Mouse (Mus musculus): ENCODE data around the gene Cd79a. TPM values are rescaled to one million over a fixed set of nuclear protein-coding genes. Genes with fewer than 3 reads are reported as not detected.
A peak's percentile ranks its signal among the peaks of the same experiment; 100 is the strongest.

Gene Cd79a
- polyA plus RNA-seq, 1 experiment from 2014 or later = 0.38 TPM

DNA sequence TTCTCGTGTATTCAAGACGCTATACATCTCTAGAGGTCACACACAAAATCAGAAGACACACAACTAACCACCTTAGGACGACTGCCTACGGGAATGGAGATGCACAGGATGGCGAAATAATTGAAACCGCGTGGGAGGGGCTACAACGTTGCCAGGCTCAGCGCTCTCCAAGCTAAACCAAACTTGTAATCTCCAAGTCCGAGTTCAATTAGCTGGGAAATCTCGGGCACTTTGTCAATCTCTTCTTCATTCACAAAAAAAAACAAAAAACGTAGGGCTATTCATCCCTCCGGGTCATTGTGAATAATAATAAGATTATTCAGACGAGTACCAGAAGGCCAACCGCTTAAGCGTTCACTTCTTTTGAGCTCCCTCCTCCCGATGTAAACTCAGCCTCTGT lies 28.1 kb upstream of the Cd79a start:
- Histone ChIP-seq H3K4me3 (no peak overlapping the region), H3K9ac (no peak overlapping the region), H3K27me3 (peaks cover 17% of the 10 kb centered on the region), H3K36me3 (no peaks in the 10 kb centered on the region), H3K9me3 (no peaks in the 10 kb centered on the region), H3K4me1 (replicated peaks) (no peaks in the 10 kb centered on the region), H3K27ac (no peak overlapping the region), H3K4me2 (no peak overlapping the region)
- 51% methylated on average over 17 of the region's 17 CpGs for WGBS
- ATAC-seq (ENCODE audit: low FRiP score) = no peak

DNA sequence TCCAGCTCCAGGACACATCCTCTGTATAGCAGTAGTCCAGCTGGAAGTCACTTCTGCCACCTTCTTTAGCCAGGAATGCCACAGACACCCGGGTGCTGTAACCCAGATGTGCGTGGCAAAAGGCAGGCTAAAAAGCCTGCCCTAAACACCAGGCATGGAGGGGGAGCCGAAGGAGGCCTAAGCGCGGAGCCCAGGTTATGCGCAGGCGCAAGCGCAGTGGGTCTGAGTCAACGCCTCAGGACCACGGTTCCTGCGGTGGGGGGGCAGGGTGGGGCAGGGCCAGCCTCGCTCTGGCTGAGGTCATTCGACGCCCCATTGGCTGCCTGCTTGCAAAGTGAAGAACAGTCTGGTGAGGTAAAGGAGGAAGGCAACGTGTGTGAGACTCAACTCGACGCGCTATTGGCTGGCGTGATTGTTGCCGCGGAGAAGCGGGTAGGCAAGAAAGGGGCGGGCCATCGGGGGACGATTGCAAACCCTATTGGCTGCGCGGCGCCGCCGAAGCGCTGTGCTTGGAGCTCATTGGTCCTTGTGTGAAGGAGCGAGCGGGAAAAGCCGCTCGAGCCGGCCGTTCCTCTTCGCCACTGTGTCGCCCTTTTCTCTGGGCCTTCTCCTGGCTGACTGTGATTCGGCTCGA lies 27.5 kb upstream of the Cd79a start, which contains the start of the genes Lypd4 and Dmrtc2:
Gene Lypd4 (minus strand): TSS at position 410 of the 634 bp plus-strand sequence.
Gene Dmrtc2 (plus strand): TSS at position 526 of the 634 bp plus-strand sequence.
- Histone ChIP-seq H3K9me3 (no peaks in the 10 kb centered on the region), H3K27ac (no peak within 1 kb of the TSS), H3K27me3 (peaks cover 17% of the 10 kb centered on the region), H3K9ac (no peak within 1 kb of the TSS), H3K4me2 (no peak within 1 kb of the TSS), H3K4me3 (no peak within 1 kb of the TSS), H3K4me1 (replicated peaks) (no peaks in the 10 kb centered on the region), H3K36me3 (no peaks in the 10 kb centered on the region)
- ATAC-seq (ENCODE audit: low FRiP score) = no peak
- WGBS = 52% methylated on average over 39 of the region's 41 CpGs

DNA sequence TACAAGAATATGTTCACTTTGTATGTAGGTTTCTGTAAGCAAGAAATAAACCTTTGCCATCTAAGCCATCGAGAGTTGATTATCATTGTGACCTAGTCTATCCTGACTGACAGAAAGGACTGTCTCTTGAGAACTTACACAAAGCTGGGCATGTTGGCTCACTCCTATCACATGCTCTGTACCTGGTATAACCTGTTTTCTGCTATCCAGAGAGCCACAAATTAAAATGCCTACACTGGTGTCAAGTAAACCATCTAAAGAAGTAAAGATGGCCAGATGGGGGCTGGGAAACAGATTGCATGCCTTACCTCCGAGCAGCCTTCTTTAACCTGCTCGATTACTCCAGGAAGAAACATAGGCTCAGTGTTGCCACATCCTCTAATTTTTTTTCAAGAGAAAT lies 19.6 kb upstream of the Cd79a start:
- 90% methylated on average over 3 of the region's 3 CpGs for WGBS
- Histone ChIP-seq H3K4me2 (no peak overlapping the region), H3K9me3 (no peaks in the 10 kb centered on the region), H3K27me3 (0 out of 2 replicates have a peak, but pooled peaks cover 5% of the 10 kb centered on the region), H3K36me3 (no peaks in the 10 kb centered on the region), H3K27ac (no peak overlapping the region), H3K9ac (no peak overlapping the region), H3K4me1 (replicated peaks) (no peaks in the 10 kb centered on the region), H3K4me3 (no peak overlapping the region)
- ATAC-seq (ENCODE audit: low FRiP score) = no peak

DNA sequence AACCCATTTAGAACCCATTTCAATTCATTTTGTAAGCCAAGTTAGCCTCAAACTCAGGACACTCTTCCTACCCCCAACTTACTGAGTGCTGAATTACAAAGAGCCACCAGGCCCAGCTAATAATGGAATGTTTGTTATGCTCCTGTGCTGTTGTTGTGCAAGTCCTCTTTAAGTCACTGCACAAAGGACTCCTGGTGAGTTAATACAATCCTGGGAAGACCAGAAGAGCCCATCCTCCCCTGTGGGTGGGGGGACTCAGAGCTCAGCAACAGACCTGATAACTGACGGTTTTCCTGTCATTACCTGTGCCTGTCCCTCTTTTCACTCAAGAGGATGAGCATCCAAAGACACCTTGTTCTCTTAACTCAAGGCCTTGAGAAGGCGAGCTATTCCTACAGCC lies 17.6 kb upstream of the Cd79a start:
- ATAC-seq (ENCODE audit: low FRiP score) = no peak
- 0 out of 2 replicates have a peak, but pooled peaks cover 5% of the 10 kb centered on the region for H3K27me3 ChIP-seq
- no peak overlapping the region for H3K27ac ChIP-seq
- no peak overlapping the region for H3K4me3 ChIP-seq
- no peaks in the 10 kb centered on the region for H3K4me1 ChIP-seq (replicated peaks)
- H3K36me3 ChIP-seq = no peaks in the 10 kb centered on the region
- H3K9me3 ChIP-seq = no peaks in the 10 kb centered on the region
- 22% methylated on average over 2 of the region's 2 CpGs for WGBS
- no peak overlapping the region for H3K4me2 ChIP-seq
- H3K9ac ChIP-seq = peak overlapping the region; percentile 56; the same call in 1 of the 2 replicates

DNA sequence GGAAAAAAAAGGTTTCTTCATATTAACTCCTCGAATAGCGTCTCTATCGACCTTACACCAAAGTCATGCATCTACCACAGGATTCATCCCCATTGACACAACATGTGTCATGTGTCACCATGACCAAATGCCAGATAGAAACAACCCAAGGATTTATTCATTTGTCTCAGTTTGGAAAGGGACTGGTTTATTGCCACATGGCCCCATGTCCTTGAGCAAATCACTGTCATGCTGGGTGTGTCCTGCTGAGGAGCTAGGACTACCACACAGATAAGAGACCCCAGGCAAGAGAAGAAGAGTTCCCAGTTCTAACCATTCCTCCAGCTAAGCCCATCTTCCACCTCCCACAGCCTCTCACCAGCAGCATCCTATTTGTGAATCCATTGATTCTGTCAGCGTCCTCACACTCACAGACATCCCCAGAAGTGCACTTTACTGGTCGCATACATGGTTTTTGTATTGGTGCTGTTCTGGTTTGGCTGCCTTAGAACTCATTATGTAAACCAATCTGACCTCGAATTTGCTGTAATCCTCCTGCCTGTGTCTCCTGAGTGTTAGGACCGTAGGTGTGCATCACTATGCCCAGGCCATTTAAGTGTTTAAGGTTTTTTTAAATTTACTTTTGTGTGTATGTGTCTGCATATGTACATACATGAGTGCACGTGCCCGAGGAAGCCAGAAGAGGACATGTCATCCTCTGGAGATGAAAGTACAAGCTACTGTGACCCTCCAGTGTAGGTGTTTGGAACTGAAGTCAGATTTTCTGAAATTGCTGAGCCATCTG lies 14.6 kb upstream of the Cd79a start:
- Histone ChIP-seq H3K4me3 (no peak overlapping the region), H3K9me3 (no peaks in the 10 kb centered on the region), H3K27me3 (no peaks in the 10 kb centered on the region), H3K9ac (no peak overlapping the region), H3K4me2 (no peak overlapping the region), H3K4me1 (replicated peaks) (peaks cover 26% of the 10 kb centered on the region), H3K27ac (no peak overlapping the region), H3K36me3 (peaks cover 20% of the 10 kb centered on the region)
- WGBS = 96% methylated on average over 9 of the region's 9 CpGs
- ATAC-seq (ENCODE audit: low FRiP score) = no peak

DNA sequence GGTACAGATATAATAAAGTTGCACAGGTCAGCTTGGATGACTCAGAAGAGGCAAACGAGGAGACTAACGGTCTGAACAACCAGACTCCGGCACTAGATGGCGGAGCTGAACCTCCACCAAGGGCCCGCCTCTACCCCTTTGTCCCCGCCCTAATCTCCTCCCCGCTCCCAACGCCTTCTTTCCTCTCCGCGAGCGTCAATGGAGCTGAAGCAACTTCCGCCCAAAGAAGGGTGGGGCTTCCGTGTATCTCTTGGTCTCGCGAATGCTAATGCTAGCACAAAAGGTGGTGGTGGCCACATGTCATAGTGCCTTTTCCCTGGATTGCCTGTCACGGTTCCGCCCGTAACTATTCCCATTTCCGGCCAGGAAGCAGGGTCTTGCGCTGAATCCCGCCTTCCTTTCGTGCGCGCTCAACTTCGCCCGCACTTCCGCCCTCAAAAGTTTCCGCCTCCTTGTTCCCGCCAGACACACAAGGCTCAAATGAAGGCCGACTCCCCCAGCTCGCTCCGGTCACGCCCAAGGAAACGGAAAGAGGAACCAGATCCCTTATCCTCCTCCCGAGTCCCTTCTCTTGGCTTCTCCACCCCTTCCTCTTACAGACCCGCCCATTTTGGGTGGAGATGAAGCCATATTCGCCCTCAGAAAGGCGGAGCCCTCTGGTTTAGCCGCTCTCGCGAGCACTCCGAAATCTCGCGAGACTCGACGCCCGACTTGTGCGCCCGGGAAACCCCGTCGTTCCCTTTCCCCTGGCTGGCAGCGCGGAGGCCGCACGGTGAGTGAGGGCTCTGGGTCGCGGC lies 13.1 kb upstream of the Cd79a start, which contains the start of gene Rps19:
Gene Rps19 (plus strand): TSS at position 476 of the 797 bp plus-strand sequence.
- no peaks in the 10 kb centered on the region for H3K27me3 ChIP-seq
- peak within 1 kb of the TSS; percentile 100 for H3K9ac ChIP-seq
- peak; percentile 94 for ATAC-seq (ENCODE audit: low FRiP score)
- H3K27ac ChIP-seq = peak within 1 kb of the TSS; percentile 91
- peaks cover 33% of the 10 kb centered on the region for H3K4me1 ChIP-seq (replicated peaks)
- peak within 1 kb of the TSS; percentile 96 for H3K4me3 ChIP-seq
- WGBS = under 1% methylated on average over 57 of the region's 57 CpGs
- H3K4me2 ChIP-seq = peak within 1 kb of the TSS; percentile 89
- H3K36me3 ChIP-seq = peaks cover 35% of the 10 kb centered on the region
- H3K9me3 ChIP-seq = no peaks in the 10 kb centered on the region

DNA sequence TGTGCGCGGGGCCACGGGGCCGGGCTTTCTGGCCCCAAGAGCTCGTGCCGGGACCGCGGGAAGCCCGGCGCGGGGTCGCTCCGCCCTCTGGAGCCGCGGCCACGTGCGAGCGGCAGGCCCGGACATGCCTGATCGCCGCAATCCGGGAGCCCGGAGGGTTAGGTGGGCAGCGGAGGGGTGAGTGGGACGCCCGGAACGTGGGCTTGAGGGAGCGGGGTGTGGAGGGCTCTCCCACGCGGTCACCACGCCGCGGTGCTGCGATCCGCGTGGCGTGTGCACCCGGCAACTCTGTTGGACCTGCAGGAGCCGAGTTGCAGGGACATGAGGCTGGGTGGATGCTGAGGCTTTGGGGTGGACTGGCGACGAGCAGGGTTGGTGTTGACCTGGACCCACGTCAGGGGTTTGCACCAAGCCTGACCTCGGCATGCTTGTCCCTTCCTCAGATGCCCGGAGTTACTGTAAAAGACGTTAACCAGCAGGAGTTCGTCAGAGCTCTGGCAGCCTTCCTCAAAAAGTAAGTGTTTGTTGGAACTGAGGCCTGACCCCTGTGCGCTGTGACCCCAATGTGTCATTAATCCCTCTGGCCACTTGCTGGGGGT lies 12.4 kb upstream of the Cd79a start:
- peaks cover 42% of the 10 kb centered on the region for H3K36me3 ChIP-seq
- no peaks in the 10 kb centered on the region for H3K9me3 ChIP-seq
- H3K4me1 ChIP-seq (replicated peaks) = peaks cover 33% of the 10 kb centered on the region
- peak overlapping the region; percentile 100 for H3K9ac ChIP-seq
- peak overlapping the region; percentile 89 for H3K4me2 ChIP-seq
- ATAC-seq (ENCODE audit: low FRiP score) = peak; percentile 9; the same call in 1 of the 2 replicates
- H3K27ac ChIP-seq = peak overlapping the region; percentile 91
- WGBS = 1% methylated on average over 46 of the region's 47 CpGs
- peak overlapping the region; percentile 96 for H3K4me3 ChIP-seq
- no peaks in the 10 kb centered on the region for H3K27me3 ChIP-seq

DNA sequence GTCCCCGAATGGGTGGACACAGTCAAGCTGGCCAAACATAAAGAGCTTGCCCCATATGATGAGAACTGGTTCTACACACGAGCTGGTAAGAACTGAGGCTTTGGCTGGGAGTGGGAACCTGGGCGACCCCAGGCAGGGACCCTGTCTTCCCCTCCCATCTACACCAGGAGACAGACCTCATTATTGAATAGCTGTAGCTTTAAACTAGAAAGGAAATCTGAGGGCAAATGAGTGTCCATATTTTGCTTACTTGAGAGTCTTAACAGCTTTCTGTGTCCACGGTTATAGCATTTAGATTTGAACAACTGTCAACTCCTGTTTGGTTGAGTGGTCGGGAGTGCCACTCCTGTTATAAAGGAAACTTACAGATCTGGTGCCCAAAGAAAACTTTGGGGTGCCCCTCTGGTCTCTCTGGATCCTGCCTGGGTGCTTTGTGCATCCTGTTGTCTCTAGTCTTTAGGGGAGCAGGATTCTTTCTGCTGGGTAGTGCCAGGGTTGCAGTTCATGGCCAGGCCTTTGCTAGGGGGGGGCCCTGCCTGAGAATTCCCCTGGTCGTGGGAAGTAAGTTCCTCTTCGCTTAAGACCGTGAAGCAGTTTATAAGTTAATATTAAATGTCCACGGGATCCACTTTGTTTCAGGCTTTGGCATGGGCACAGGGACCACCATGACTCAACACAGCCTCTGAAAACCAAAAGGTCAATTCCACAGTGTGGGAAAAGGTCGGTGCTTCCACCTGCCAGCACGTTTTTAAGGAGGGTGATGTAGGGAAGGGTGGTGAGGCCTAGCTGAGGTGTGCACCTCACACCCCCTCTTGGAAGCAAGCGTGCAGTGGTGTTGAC lies 11.5 kb upstream of the Cd79a start:
- H3K36me3 ChIP-seq = peaks cover 49% of the 10 kb centered on the region
- H3K4me1 ChIP-seq (replicated peaks) = peaks cover 33% of the 10 kb centered on the region
- 45% methylated on average over 12 of the region's 12 CpGs for WGBS
- ATAC-seq (ENCODE audit: low FRiP score) = no peak
- H3K27ac ChIP-seq = no peak overlapping the region
- H3K4me3 ChIP-seq = peak overlapping the region; percentile 96
- no peaks in the 10 kb centered on the region for H3K9me3 ChIP-seq
- peak overlapping the region; percentile 89 for H3K4me2 ChIP-seq
- no peaks in the 10 kb centered on the region for H3K27me3 ChIP-seq
- H3K9ac ChIP-seq = peak overlapping the region; percentile 100

DNA sequence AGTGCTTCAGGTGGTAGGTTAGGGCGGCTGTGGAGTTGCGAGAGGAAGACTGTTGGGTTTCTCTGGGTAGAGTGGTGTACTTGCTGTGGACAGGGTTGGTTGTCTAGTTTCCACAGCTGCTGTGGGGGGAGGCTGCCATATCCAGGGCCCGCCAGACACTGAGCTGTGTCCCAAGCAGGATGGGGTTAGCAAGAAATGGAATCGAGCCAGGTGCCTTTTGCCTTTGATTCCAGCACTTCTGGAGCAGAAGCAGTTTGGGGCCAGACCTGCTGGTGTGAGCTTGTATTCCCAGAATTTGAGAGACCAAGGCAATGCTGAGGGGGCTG lies 10.9 kb upstream of the Cd79a start:
- ATAC-seq (ENCODE audit: low FRiP score) = no peak
- WGBS = 76% methylated on average over 4 of the region's 4 CpGs
- Histone ChIP-seq H3K9ac (peak overlapping the region; percentile 100), H3K27me3 (no peaks in the 10 kb centered on the region), H3K4me1 (replicated peaks) (peaks cover 33% of the 10 kb centered on the region), H3K4me3 (peak overlapping the region; percentile 96), H3K27ac (no peak overlapping the region), H3K9me3 (no peaks in the 10 kb centered on the region), H3K4me2 (peak overlapping the region; percentile 89), H3K36me3 (peaks cover 54% of the 10 kb centered on the region)

DNA sequence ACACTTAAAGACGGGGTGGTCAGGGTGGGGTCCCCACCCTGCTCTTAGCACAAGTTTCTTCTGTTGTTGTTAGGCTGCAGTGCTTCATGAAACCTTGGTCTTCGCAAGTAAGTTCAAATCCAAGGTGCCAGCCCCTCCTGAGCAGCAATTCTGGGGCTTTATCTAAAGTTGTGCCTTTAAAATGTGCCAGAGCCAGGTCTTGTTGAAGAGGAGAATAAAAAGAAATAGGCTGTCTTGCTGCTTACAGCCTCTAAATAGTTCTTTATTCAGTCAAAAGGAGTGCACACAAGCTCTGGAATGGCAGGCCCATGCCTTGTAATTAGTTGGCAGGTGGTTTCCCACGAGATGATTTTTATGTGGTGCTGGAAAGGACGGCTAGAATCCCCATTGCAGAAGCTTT lies 10.1 kb upstream of the Cd79a start:
- H3K9me3 ChIP-seq = no peaks in the 10 kb centered on the region
- H3K4me3 ChIP-seq = no peak overlapping the region
- WGBS = 78% methylated on average over 4 of the region's 4 CpGs
- no peak for ATAC-seq (ENCODE audit: low FRiP score)
- 0 out of 2 replicates have a peak overlapping the region, but pooled peaks have one; percentile 12 for H3K27ac ChIP-seq
- H3K36me3 ChIP-seq = peaks cover 54% of the 10 kb centered on the region
- H3K4me1 ChIP-seq (replicated peaks) = peaks cover 33% of the 10 kb centered on the region
- no peak overlapping the region; the same call in 1 of the 2 replicates for H3K4me2 ChIP-seq
- H3K9ac ChIP-seq = peak overlapping the region; percentile 51; the same call in 1 of the 2 replicates
- no peaks in the 10 kb centered on the region for H3K27me3 ChIP-seq

All from hindbrain, embryonic 13.5 days (tissue).